Mouse (Mus musculus) forebrain, embryonic 10.5 days (tissue): ENCODE data around the gene Spock3. TPM values are rescaled to one million over a fixed set of nuclear protein-coding genes. Genes with fewer than 3 reads are reported as not detected.

Source experiments
- DNase-seq: peaks from one replicate; pipeline ENCODE4 v3.0.0-alpha.2; 2017; ENCODE audit warnings: low spot score; ENCODE audit errors: extremely low spot score
- H3K27ac ChIP-seq: fragments of 300-500 bp; sonication (generic); 2 replicates; pipeline ENCODE4 v1.5.1; 2016; ENCODE audit warnings: mild to moderate bottlenecking
- H3K27me3 ChIP-seq: fragments of 300-500 bp; sonication (generic); 2 replicates; pipeline ENCODE4 v1.6.1; 2016; ENCODE audit warnings: mild to moderate bottlenecking; ENCODE audit not compliant: poor library complexity, severe bottlenecking
- H3K36me3 ChIP-seq: fragments of 300-500 bp; sonication (generic); replicated peaks from 2 replicates; pipeline ENCODE4 v1.6.1; 2016; ENCODE audit warnings: mild to moderate bottlenecking, moderate library complexity
- H3K4me1 ChIP-seq: fragments of 300-500 bp; sonication (generic); 2 replicates; pipeline ENCODE4 v1.6.1; 2016
- H3K4me3 ChIP-seq: fragments of 300-500 bp; sonication (generic); 2 replicates; pipeline ENCODE4 v1.5.1; 2016; ENCODE audit warnings: mild to moderate bottlenecking, moderate library complexity
- H3K9me3 ChIP-seq: fragments of 300-500 bp; sonication (generic); 2 replicates; pipeline ENCODE4 v1.6.1; 2016; ENCODE audit warnings: mild to moderate bottlenecking, moderate library complexity
- WGBS: fragments of 180-500 bp; shearing (Covaris S2); methylation state at CpG from one replicate; pipeline ENCODE4 v1.1.7; 2016; 5-methylcytosine and 5-hydroxymethylcytosine counted together
- polyA plus RNA-seq: library from polyadenylated mRNA; unstranded; fragments of >200 nt; fragmentation: Nextera tagmentation; extraction: Ambion mirVana; gene quantifications from 2 replicates; pipeline ENCODE4 v1.2.1, GENCODE M21; 2016

The Spock3 gene
- polyA plus RNA-seq, 1 experiment from 2014 or later: 1.5 TPM

GRCm38 (mm10) chr8:63169956-63170355, 219.1 kb downstream of the Spock3 start:
- Histone ChIP-seq H3K4me1 (no peaks in the 10 kb centered on the region), H3K27ac (no peak overlapping the region), H3K36me3 (no peaks in the 10 kb centered on the region), H3K9me3 (no peaks in the 10 kb centered on the region), H3K4me3 (no peak overlapping the region), H3K27me3 (no peaks in the 10 kb centered on the region)
- DNase-seq: no peak

- no peak overlapping the region for H3K4me3 ChIP-seq
- no peak for DNase-seq
- H3K9me3 ChIP-seq: no peaks in the 10 kb centered on the region
- H3K36me3 ChIP-seq: no peaks in the 10 kb centered on the region
- no peaks in the 10 kb centered on the region for H3K27me3 ChIP-seq
- WGBS: 98% methylated on average over 1 of the region's 1 CpGs
- no peak overlapping the region for H3K27ac ChIP-seq
- no peaks in the 10 kb centered on the region for H3K4me1 ChIP-seq
Measured at GRCm38 (mm10) chr8:63181272-63181671, 230.5 kb downstream of the Spock3 start.

- H3K4me1 ChIP-seq: no peaks in the 10 kb centered on the region
- H3K27ac ChIP-seq: no peak overlapping the region
- no peaks in the 10 kb centered on the region for H3K9me3 ChIP-seq
- no peak overlapping the region for H3K4me3 ChIP-seq
- H3K27me3 ChIP-seq: no peaks in the 10 kb centered on the region
- no peaks in the 10 kb centered on the region for H3K36me3 ChIP-seq
- DNase-seq: no peak
Measured at GRCm38 (mm10) chr8:63258812-63259385, 308.1 kb downstream of the Spock3 start.

GRCm38 (mm10) chr8:63262516-63262915, 311.7 kb downstream of the Spock3 start:
- Histone ChIP-seq H3K4me3 (no peak overlapping the region), H3K9me3 (no peaks in the 10 kb centered on the region), H3K4me1 (no peaks in the 10 kb centered on the region), H3K27ac (no peak overlapping the region), H3K36me3 (no peaks in the 10 kb centered on the region), H3K27me3 (no peaks in the 10 kb centered on the region)
- no peak for DNase-seq
- WGBS: 81% methylated on average over 4 of the region's 4 CpGs

- H3K4me1 ChIP-seq: no peaks in the 10 kb centered on the region
- no peaks in the 10 kb centered on the region for H3K9me3 ChIP-seq
- no peaks in the 10 kb centered on the region for H3K36me3 ChIP-seq
- no peak overlapping the region for H3K4me3 ChIP-seq
- 96% methylated on average over 1 of the region's 1 CpGs for WGBS
- no peak for DNase-seq
- H3K27me3 ChIP-seq: no peaks in the 10 kb centered on the region
- H3K27ac ChIP-seq: no peak overlapping the region
Measured at GRCm38 (mm10) chr8:63335366-63335765, 384.6 kb downstream of the Spock3 start.

- Histone ChIP-seq H3K36me3 (no peaks in the 10 kb centered on the region), H3K27me3 (no peaks in the 10 kb centered on the region), H3K4me1 (no peaks in the 10 kb centered on the region), H3K9me3 (no peaks in the 10 kb centered on the region), H3K4me3 (no peak overlapping the region), H3K27ac (no peak overlapping the region)
- DNase-seq: no peak
- WGBS: 90% methylated on average over 6 of the region's 6 CpGs
Measured at GRCm38 (mm10) chr8:63368580-63368979, 417.8 kb downstream of the Spock3 start.

GRCm38 (mm10) chr8:63397659-63398058, 446.9 kb downstream of the Spock3 start:
- no peak overlapping the region for H3K4me3 ChIP-seq
- H3K9me3 ChIP-seq: no peaks in the 10 kb centered on the region
- H3K27ac ChIP-seq: no peak overlapping the region
- no peaks in the 10 kb centered on the region for H3K36me3 ChIP-seq
- no peak for DNase-seq
- H3K27me3 ChIP-seq: no peaks in the 10 kb centered on the region
- H3K4me1 ChIP-seq: no peaks in the 10 kb centered on the region
